Mouse (Mus musculus) myocyte (in vitro differentiated cells): ENCODE measurements around the gene Aff2.

ENCODE experiments used
- CEBPB ChIP-seq: IDR thresholded peaks from 2 replicates; pipeline ENCODE4 v1.6.1; 2011; ENCODE audit warnings: mild to moderate bottlenecking, moderate library complexity; ENCODE audit not compliant: poor library complexity, insufficient read depth, severe bottlenecking
- E2F4 ChIP-seq: IDR thresholded peaks from one replicate; pipeline ENCODE4 v1.6.1; 2011; ENCODE audit warnings: mild to moderate bottlenecking, control low read depth, moderate library complexity; ENCODE audit not compliant: insufficient read depth
- MAX ChIP-seq: IDR thresholded peaks from one replicate; pipeline ENCODE4 v1.6.1; 2011; ENCODE audit warnings: low read depth, mild to moderate bottlenecking, control low read depth
- MYOD1 ChIP-seq, 3 experiments: IDR thresholded peaks; one replicate each; pipeline ENCODE4 v1.6.1; 2011; ENCODE audit warnings: control low read depth in 2 of 3, low read depth in 2 of 3, mild to moderate bottlenecking in 2 of 3, moderate library complexity in 1 of 3; ENCODE audit not compliant: insufficient read length in 2 of 3, control insufficient read depth in 1 of 3
- POLR2A ChIP-seq: IDR thresholded peaks from one replicate; pipeline ENCODE4 v1.6.1; 2011; ENCODE audit warnings: low read depth, mild to moderate bottlenecking, control low read depth, moderate library complexity; ENCODE audit not compliant: insufficient read length
- TCF12 ChIP-seq: IDR thresholded peaks from one replicate; pipeline ENCODE4 v1.6.1; 2011; ENCODE audit warnings: mild to moderate bottlenecking, control low read depth; ENCODE audit not compliant: poor library complexity, insufficient read depth, severe bottlenecking
- TCF3 ChIP-seq: IDR thresholded peaks from one replicate; pipeline ENCODE4 v1.6.1; 2011; ENCODE audit warnings: low read depth, control low read depth; ENCODE audit not compliant: insufficient read length

DNA sequence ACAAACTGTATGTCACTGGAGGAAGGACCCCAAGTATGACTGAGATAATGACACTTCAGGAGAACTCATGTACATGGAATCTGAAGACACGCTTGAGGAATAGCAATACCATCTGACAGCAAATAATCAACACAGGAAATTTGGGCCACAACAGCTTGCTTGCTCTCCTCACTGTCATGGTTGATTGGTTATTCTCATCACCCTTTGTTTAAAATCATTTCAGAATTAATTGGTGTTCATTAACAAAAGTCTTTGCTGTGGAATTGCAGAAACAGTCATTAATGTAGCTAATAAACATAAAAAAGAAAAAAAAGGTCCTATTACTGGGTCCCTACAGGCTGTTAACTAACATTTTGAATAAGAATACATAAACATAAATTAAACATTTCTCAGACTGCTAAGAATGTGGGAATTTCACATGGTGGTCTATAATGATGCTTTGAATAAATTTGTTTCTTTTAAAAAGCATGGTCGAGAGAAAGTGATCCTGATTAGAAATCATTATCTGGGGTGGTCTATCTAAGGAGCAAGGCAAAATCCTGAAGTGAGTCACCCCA, 219.9 kb downstream of the Aff2 start:
- no peak for TF ChIP-seq MAX
- no peak for TF ChIP-seq CEBPB
- no peak for TF ChIP-seq E2F4
- no peak for TF ChIP-seq POLR2A
- no peak for TF ChIP-seq TCF3
- no peak for TF ChIP-seq TCF12
- TF ChIP-seq MYOD1 (IDR thresholded peaks at IDR 0.05; ENCODE audit: control insufficient read depth in 1 of 3, insufficient read length in 2 of 3, low read depth in 2 of 3) = no peak
